Comparison of ENCODE assay signal across 11 mouse cellular contexts in genomic region chr5:135353564-135353963, GRCm38 (mm10). TPM values are rescaled to one million over a fixed set of nuclear protein-coding genes. Genes with fewer than 3 reads are reported as not detected.
A peak's percentile ranks its signal among the peaks of the same experiment; 100 is the strongest.
DNase-seq lines count a peak whose midpoint lies in the region; ATAC-seq and TF ChIP-seq lines count a peak whose summit lies in the region.
"Had no signal": no experiment of that assay in that cellular context is flagged by ENCODE, and none has a peak within 500 bp of the region (broad histone marks: within the 10 kb centered on the region; RNA-seq: fewer than 3 reads in every experiment).

No protein-coding gene starts in this region.

- TF ChIP-seq CTCF in hindbrain, postnatal 0 days (IDR thresholded peaks at IDR 0.05; ENCODE audit: low read depth): peak; percentile 51

- H3K9ac ChIP-seq in hindbrain, postnatal 0 days (replicated peaks; ENCODE audit: low read length): no peak overlapping the region
- H3K9ac ChIP-seq in hindbrain, embryonic 12.5 days: no peak overlapping the region
- H3K9ac ChIP-seq: heart, embryonic 13.5 days had no signal

- H3K27ac ChIP-seq in hindbrain, postnatal 0 days: no peak overlapping the region
- H3K27ac ChIP-seq in hindbrain, embryonic 12.5 days: no peak overlapping the region
- H3K27ac ChIP-seq: heart, embryonic 13.5 days had no signal

- H3K4me3 ChIP-seq in hindbrain, postnatal 0 days (ENCODE audit: low read length): no peak overlapping the region
- H3K4me3 ChIP-seq in hindbrain, embryonic 12.5 days: no peak overlapping the region
- H3K4me3 ChIP-seq: heart, embryonic 13.5 days had no signal

- no peak overlapping the region for H3K4me2 ChIP-seq in hindbrain, postnatal 0 days (ENCODE audit: low read depth, low read length)
- no peak overlapping the region for H3K4me2 ChIP-seq in hindbrain, embryonic 12.5 days (replicated peaks)
- H3K4me2 ChIP-seq: heart, embryonic 13.5 days had no signal

- H3K4me1 ChIP-seq in hindbrain, postnatal 0 days (ENCODE audit: insufficient read depth, low read length): no peaks in the 10 kb centered on the region
- H3K4me1 ChIP-seq in hindbrain, embryonic 12.5 days: no peaks in the 10 kb centered on the region
- H3K4me1 ChIP-seq: heart, embryonic 13.5 days had no signal

- no peaks in the 10 kb centered on the region for H3K27me3 ChIP-seq in hindbrain, postnatal 0 days (ENCODE audit: insufficient read depth, low read length)
- H3K27me3 ChIP-seq in hindbrain, embryonic 12.5 days: peaks cover 11% of the 10 kb centered on the region

- no peaks in the 10 kb centered on the region for H3K36me3 ChIP-seq in hindbrain, postnatal 0 days (ENCODE audit: insufficient read depth, low read length)
- H3K36me3 ChIP-seq in hindbrain, embryonic 12.5 days: no peaks in the 10 kb centered on the region
- H3K36me3 ChIP-seq: heart, embryonic 13.5 days had no signal

- no peak for ATAC-seq in hindbrain, postnatal 0 days
- no peak for ATAC-seq in hindbrain, embryonic 12.5 days (ENCODE audit: low FRiP score)
- 0 out of 2 replicates have a peak, but pooled peaks have one; percentile 36 for ATAC-seq in erythroblast, adult 5-6 weeks (replicated peaks; ENCODE audit: low FRiP score, poor library complexity, severe bottlenecking)

- H3K9me3 ChIP-seq in hindbrain, postnatal 0 days (ENCODE audit: low read length): no peaks in the 10 kb centered on the region
- peaks cover 13% of the 10 kb centered on the region for H3K9me3 ChIP-seq in hindbrain, embryonic 12.5 days (replicated peaks)

- 17% methylated on average over 20 of the region's 20 CpGs for WGBS in hindbrain, postnatal 0 days
- 15% methylated on average over 20 of the region's 20 CpGs for WGBS in hindbrain, embryonic 12.5 days

- DNase-seq in hindbrain, postnatal 0 days (ENCODE audit: low spot score): no peak
- peak; percentile 18 for DNase-seq in thymus, postnatal 25 days
- no peak for DNase-seq in thymus, adult 18-20 months
- DNase-seq in testis, postnatal 10 days (ENCODE audit: low spot score): peak; percentile 77
- no peak for DNase-seq in right cerebral cortex, adult 18-20 months
- DNase-seq in T-cell, adult 2 months (ENCODE audit: low spot score): no peak

RNA-seq across cellular contexts. Expression of gene Trim50, which starts 0.5 kb away (rescaled TPM):
- not detected in 2 replicates for total RNA-seq in hindbrain, postnatal 0 days (2014; rRNA removed)
- 0.08 TPM in 1 of 2 replicates, not detected in the other for polyA plus RNA-seq in hindbrain, postnatal 0 days (2015; fragmentation: Nextera tagmentation; extraction: Ambion mirVana)
- not detected in 2 replicates for polyA plus RNA-seq in hindbrain, embryonic 12.5 days (2016; fragmentation: Nextera tagmentation; extraction: Ambion mirVana)
- total RNA-seq in erythroblast, adult 5-6 weeks (2015; ENCODE audit: low replicate concordance): not detected in 2 replicates
- not detected in 2 replicates for total RNA-seq in erythroblast, adult 5-6 weeks (2017; ENCODE audit: low replicate concordance)
- polyA plus RNA-seq: cortical plate, adult 2 months; heart, embryonic 13.5 days had no signal

RNA-seq across cellular contexts. Expression of gene Fkbp6, which starts 3.7 kb away (rescaled TPM):
- total RNA-seq in hindbrain, postnatal 0 days (2014; rRNA removed): not detected in 2 replicates
- 0.14 and 0.29 TPM in 2 replicates for polyA plus RNA-seq in hindbrain, postnatal 0 days (2015; fragmentation: Nextera tagmentation; extraction: Ambion mirVana)
- not detected in 2 replicates for polyA plus RNA-seq in hindbrain, embryonic 12.5 days (2016; fragmentation: Nextera tagmentation; extraction: Ambion mirVana)
- not detected in 2 replicates for total RNA-seq in erythroblast, adult 5-6 weeks (2015; ENCODE audit: low replicate concordance)
- total RNA-seq in erythroblast, adult 5-6 weeks (2017; ENCODE audit: low replicate concordance): not detected in 2 replicates
- polyA plus RNA-seq: spleen, adult 2 months had no signal

RNA-seq across cellular contexts. Expression of gene Nsun5, which starts 16.2 kb away (rescaled TPM):
- 17.8 and 22.7 TPM in 2 replicates for total RNA-seq in hindbrain, postnatal 0 days (2014; rRNA removed)
- polyA plus RNA-seq in hindbrain, postnatal 0 days (2015; fragmentation: Nextera tagmentation; extraction: Ambion mirVana): 18.1 and 19.1 TPM in 2 replicates
- polyA plus RNA-seq in hindbrain, embryonic 12.5 days (2016; fragmentation: Nextera tagmentation; extraction: Ambion mirVana): 28.5 and 36.1 TPM in 2 replicates
- 0.77 and 4.6 TPM in 2 replicates for total RNA-seq in erythroblast, adult 5-6 weeks (2015; ENCODE audit: low replicate concordance)
- total RNA-seq in erythroblast, adult 5-6 weeks (2017; ENCODE audit: low replicate concordance): 1.7 and 3.2 TPM in 2 replicates

RNA-seq across cellular contexts. Expression of gene Pom121, which starts 40.8 kb away (rescaled TPM):
- 11.2 and 14.3 TPM in 2 replicates for total RNA-seq in hindbrain, postnatal 0 days (2014; rRNA removed)
- polyA plus RNA-seq in hindbrain, postnatal 0 days (2015; fragmentation: Nextera tagmentation; extraction: Ambion mirVana): 7.5 TPM in 2 replicates
- 20.0 and 21.7 TPM in 2 replicates for polyA plus RNA-seq in hindbrain, embryonic 12.5 days (2016; fragmentation: Nextera tagmentation; extraction: Ambion mirVana)
- total RNA-seq in erythroblast, adult 5-6 weeks (2015; ENCODE audit: low replicate concordance): 13.8 and 21.3 TPM in 2 replicates
- 2.8 and 4.3 TPM in 2 replicates for total RNA-seq in erythroblast, adult 5-6 weeks (2017; ENCODE audit: low replicate concordance)

Comparison
In these comparisons a context has a peak if more than half of its experiments do, and no peak if none do; other contexts are left out.
1. DNase-seq: peak in thymus, postnatal 25 days (single experiment) and testis, postnatal 10 days (single experiment); none in hindbrain, postnatal 0 days (single experiment), thymus, adult 18-20 months (0 of 2), right cerebral cortex, adult 18-20 months (single experiment) and T-cell, adult 2 months (single experiment).